Mouse (Mus musculus) bone marrow, adult 2 months (tissue): ENCODE measurements around the gene Gpx1. TPM values are rescaled to one million over a fixed set of nuclear protein-coding genes. Genes with fewer than 3 reads are reported as not detected.
A peak's percentile ranks its signal among the peaks of the same experiment; 100 is the strongest.
"Not testable (repeated sequence)": the region's sequence is repeated elsewhere in the genome, so short reads cannot be mapped to it uniquely, and the experiment has no call there.

Experiments used
- H3K27ac ChIP-seq: fragments of 200-500 bp; 2 replicates; pipeline ENCODE4 v1.5.1; 2012; ENCODE audit warnings: low read depth, mild to moderate bottlenecking, control low read depth, inconsistent platforms, low read length; ENCODE audit not compliant: control insufficient read depth, poor library complexity, insufficient read depth
- H3K4me1 ChIP-seq: fragments of 200-500 bp; 2 replicates; pipeline ENCODE4 v1.6.1; 2011; ENCODE audit warnings: low read length; ENCODE audit not compliant: control insufficient read depth, insufficient read depth
- H3K4me3 ChIP-seq: fragments of 200-500 bp; replicated peaks from 2 replicates; pipeline ENCODE3; 2011; ENCODE audit warnings: mild to moderate bottlenecking, low read depth, low read length, control low read depth; ENCODE audit not compliant: control insufficient read depth
- CTCF ChIP-seq: fragments of 200-500 bp; IDR thresholded peaks from 2 replicates; pipeline ENCODE4 v1.5.1; 2011; ENCODE audit warnings: low read length, control low read depth; ENCODE audit not compliant: control insufficient read depth, insufficient read depth
- POLR2A ChIP-seq: fragments of 200-500 bp; IDR thresholded peaks from 2 replicates; pipeline ENCODE4 v1.6.1; 2011; ENCODE audit warnings: low read depth, mild to moderate bottlenecking, control low read depth, low read length, borderline replicate concordance; ENCODE audit not compliant: control insufficient read depth
- WGBS: fragments of 180-500 bp; shearing (Covaris S2); methylation state at CpG from one replicate; pipeline ENCODE4 v1.1.7; 2018; 5-methylcytosine and 5-hydroxymethylcytosine counted together
- polyA plus RNA-seq: library from polyadenylated mRNA; stranded (reverse); fragments of >200 nt; gene quantifications from 2 replicates; pipeline ENCODE4 v1.2.4, GENCODE M21; 2011; ENCODE audit warnings: low replicate concordance; ENCODE audit not compliant: missing spikeins, insufficient read depth, insufficient read length

Gpx1 gene
- polyA plus RNA-seq, 1 experiment, result 1,398 TPM

- peaks cover 4% of the 10 kb centered on the region; the same call in 1 of the 2 replicates for H3K4me1 ChIP-seq
- TF ChIP-seq POLR2A (no peak), CTCF (no peak)
- WGBS, result 0% methylated on average over 1 of the region's 1 CpGs
- peak overlapping the region; percentile 88 for H3K4me3 ChIP-seq
- peak overlapping the region; percentile 96 for H3K27ac ChIP-seq
These were observed 33.5 kb upstream of the Gpx1 start for GRCm38 (mm10) chr9:108305170-108305569.

- Histone ChIP-seq H3K4me1 (peaks cover 4% of the 10 kb centered on the region; the same call in 1 of the 2 replicates), H3K4me3 (peak within 1 kb of the TSS; percentile 93), H3K27ac (peak within 1 kb of the TSS; percentile 99)
- 1% methylated on average over 81 of the region's 81 CpGs for WGBS
- TF ChIP-seq CTCF (no peak; the same call in 1 of the 2 replicates), POLR2A (peak; percentile 97)
These were observed 32.8 kb upstream of the Gpx1 start, which contains the start of the genes Rhoa and Tcta for GRCm38 (mm10) chr9:108305629-108306520. Gene Rhoa, plus strand, starts transcription at chr9:108306129. Gene Tcta, minus strand, starts transcription at chr9:108306160.

GRCm38 (mm10) chr9:108306571-108306980 is 32.1 kb upstream of the Gpx1 start:
- TF ChIP-seq CTCF (no peak), POLR2A (peak; percentile 40; the same call in 1 of the 2 replicates)
- Histone ChIP-seq H3K4me3 (peak overlapping the region; percentile 93), H3K27ac (peak overlapping the region; percentile 99), H3K4me1 (peaks cover 4% of the 10 kb centered on the region; the same call in 1 of the 2 replicates)
- WGBS, result under 1% methylated on average over 50 of the region's 51 CpGs

GRCm38 (mm10) chr9:108307021-108307807 is 31.5 kb upstream of the Gpx1 start:
- 2% methylated on average over 12 of the region's 12 CpGs for WGBS
- peaks cover 4% of the 10 kb centered on the region; the same call in 1 of the 2 replicates for H3K4me1 ChIP-seq
- TF ChIP-seq CTCF (no peak), POLR2A (no peak)
- H3K4me3 ChIP-seq, result peak overlapping the region; percentile 93
- H3K27ac ChIP-seq, result peak overlapping the region; percentile 99

- WGBS, result 45% methylated on average over 2 of the region's 2 CpGs
- Histone ChIP-seq H3K4me3 (peak overlapping the region; percentile 67), H3K27ac (no peak overlapping the region), H3K4me1 (peaks cover 4% of the 10 kb centered on the region; the same call in 1 of the 2 replicates)
- TF ChIP-seq POLR2A (no peak), CTCF (no peak)
These were observed 30.6 kb upstream of the Gpx1 start for GRCm38 (mm10) chr9:108308141-108308540.

- Histone ChIP-seq H3K4me1 (peaks cover 1% of the 10 kb centered on the region; the same call in 1 of the 2 replicates), H3K27ac (no peak overlapping the region), H3K4me3 (no peak overlapping the region)
- peak; percentile 16; the same call in 1 of the 2 replicates for TF ChIP-seq CTCF
- no peak for TF ChIP-seq POLR2A
- 87% methylated on average over 3 of the region's 3 CpGs for WGBS
These were observed 21.1 kb upstream of the Gpx1 start for GRCm38 (mm10) chr9:108317572-108317971.

- TF ChIP-seq POLR2A, result no peak
- 75% methylated on average over 2 of the region's 2 CpGs for WGBS
- Histone ChIP-seq H3K4me1 (peaks cover 1% of the 10 kb centered on the region; the same call in 1 of the 2 replicates), H3K4me3 (no peak overlapping the region), H3K27ac (no peak overlapping the region)
These were observed 20.2 kb upstream of the Gpx1 start for GRCm38 (mm10) chr9:108318462-108318861.

GRCm38 (mm10) chr9:108322054-108322453 is 16.6 kb upstream of the Gpx1 start:
- not testable (repeated sequence) for H3K27ac ChIP-seq, H3K4me1 ChIP-seq, H3K4me3 ChIP-seq
- WGBS, result 75% methylated on average over 7 of the region's 7 CpGs
